Mouse (Mus musculus): ENCODE data around the gene Grk1.

- no peak for TF ChIP-seq CTCF (IDR thresholded peaks at IDR 0.05; ENCODE audit: borderline replicate concordance, insufficient read depth, low read length)
- TF ChIP-seq POLR2A (IDR thresholded peaks at IDR 0.05; ENCODE audit: low read depth, low read length): no peak
These were observed 41.6 kb downstream of the Grk1 start for GRCm38 (mm10) chr8:13446456-13446855.
